Mouse (Mus musculus) kidney, postnatal 25 days (tissue): ENCODE measurements around the gene Klhdc7b.

Source experiments
- DNase-seq, 2 experiments: peaks; one replicate each; pipeline ENCODE4 v3.0.0; 2021; ENCODE audit warnings: mixed read lengths in 2 of 2

Klhdc7b gene

GRCm38 (mm10) chr15:89384617-89385016, at the start of gene Klhdc7b:
Gene Klhdc7b (plus strand): TSS chr15:89384917.
- DNase-seq: no peak

GRCm38 (mm10) chr15:89336422-89336821, 48.3 kb upstream of the Klhdc7b start:
- peak in 1 of 2 experiments; percentile 59 for DNase-seq

- DNase-seq: no peak
These were observed 45.0 kb upstream of the Klhdc7b start for GRCm38 (mm10) chr15:89339696-89340095.

- DNase-seq: no peak
These were observed 44.6 kb upstream of the Klhdc7b start for GRCm38 (mm10) chr15:89340136-89340535.

- no peak for DNase-seq
These were observed 43.0 kb upstream of the Klhdc7b start for GRCm38 (mm10) chr15:89341678-89342077.

- DNase-seq: peak in 1 of 2 experiments; percentile 14
These were observed 41.4 kb upstream of the Klhdc7b start for GRCm38 (mm10) chr15:89343325-89343724.

GRCm38 (mm10) chr15:89350447-89350846, 34.3 kb upstream of the Klhdc7b start:
- DNase-seq: peak in 1 of 2 experiments; percentile 31

- DNase-seq: no peak
These were observed 33.4 kb upstream of the Klhdc7b start for GRCm38 (mm10) chr15:89351302-89351701.

GRCm38 (mm10) chr15:89352054-89352453, 32.7 kb upstream of the Klhdc7b start:
- DNase-seq: no peak

GRCm38 (mm10) chr15:89352795-89353194, 31.9 kb upstream of the Klhdc7b start:
- no peak for DNase-seq

- peak in 1 of 2 experiments; percentile 33 for DNase-seq
These were observed 30.9 kb upstream of the Klhdc7b start for GRCm38 (mm10) chr15:89353837-89354236.

GRCm38 (mm10) chr15:89354455-89354854, 30.3 kb upstream of the Klhdc7b start:
- peak in 1 of 2 experiments; percentile 38 for DNase-seq

- DNase-seq: peak; percentile 98
These were observed 29.2 kb upstream of the Klhdc7b start, which contains the start of the genes Lmf2 and Ncaph2 for GRCm38 (mm10) chr15:89355241-89356187. Gene Lmf2 (minus strand): TSS chr15:89355659. Gene Ncaph2 (plus strand): TSS chr15:89355719.

- DNase-seq: peak; percentile 80 to 85
These were observed 28.3 kb upstream of the Klhdc7b start for GRCm38 (mm10) chr15:89356372-89356771.

GRCm38 (mm10) chr15:89358784-89359183, 25.9 kb upstream of the Klhdc7b start:
- DNase-seq: no peak

- no peak for DNase-seq
These were observed 21.7 kb upstream of the Klhdc7b start for GRCm38 (mm10) chr15:89363051-89363450.

- no peak for DNase-seq
These were observed 19.6 kb upstream of the Klhdc7b start for GRCm38 (mm10) chr15:89365141-89365551.

GRCm38 (mm10) chr15:89372068-89372467, 12.6 kb upstream of the Klhdc7b start:
- no peak for DNase-seq

- DNase-seq: peak in 1 of 2 experiments; percentile 29
These were observed 12.2 kb upstream of the Klhdc7b start for GRCm38 (mm10) chr15:89372536-89372935.

- DNase-seq: peak; percentile 91 to 92
These were observed 11.5 kb upstream of the Klhdc7b start for GRCm38 (mm10) chr15:89373027-89373761.

GRCm38 (mm10) chr15:89373762-89374248, 10.9 kb upstream of the Klhdc7b start, which contains the start of gene Sco2:
Gene Sco2 (minus strand): TSS chr15:89373846.
- peak; percentile 93 to 97 for DNase-seq

- DNase-seq: peak in 1 of 2 experiments; percentile 31
These were observed 10.4 kb upstream of the Klhdc7b start for GRCm38 (mm10) chr15:89374340-89374739.
